24 mouse cellular contexts compared by ENCODE assay signal in genomic region chr6:87527846-87528557, GRCm38 (mm10). TPM values are rescaled to one million over a fixed set of nuclear protein-coding genes. Genes with fewer than 3 reads are reported as not detected.
DNase-seq lines count a peak whose midpoint lies in the region; ATAC-seq and TF ChIP-seq lines count a peak whose summit lies in the region.
"Had no signal": no experiment of that assay in that cellular context is flagged by ENCODE, and none has a peak within 500 bp of the region (broad histone marks: within the 10 kb centered on the region; RNA-seq: fewer than 3 reads in every experiment).

No protein-coding gene starts in this region.

- no peaks in the 10 kb centered on the region for H3K9me3 ChIP-seq in liver, embryonic 11.5 days (ENCODE audit: control insufficient read depth, low read length)
- H3K9me3 ChIP-seq in liver, postnatal 0 days (ENCODE audit: low read length) = no peaks in the 10 kb centered on the region
- H3K9me3 ChIP-seq: embryonic facial prominence, embryonic 12.5 days; heart, embryonic 15.5 days; kidney, embryonic 15.5 days; limb, embryonic 12.5 days had no signal

- peak; percentile 29; the same call in 1 of the 2 replicates for ATAC-seq in frontal cortex, adult (ENCODE audit: low TSS enrichment)
- ATAC-seq in liver, embryonic 11.5 days (replicated peaks; ENCODE audit: low FRiP score) = peak; percentile 89
- peak; percentile 69 for ATAC-seq in liver, postnatal 0 days
- no peak for ATAC-seq in CD4-positive, CD25-positive, alpha-beta regulatory T cell, adult 4 months
- ATAC-seq: forebrain, embryonic 16.5 days; hindbrain, embryonic 16.5 days; intestine, postnatal 0 days had no signal

- peak; percentile 82 for TF ChIP-seq EP300 in liver, postnatal 0 days (IDR thresholded peaks at IDR 0.05; ENCODE audit: low read depth)

- no peak for DNase-seq in frontal cortex, postnatal 36 days (ENCODE audit: low spot score in 2 of 2)
- DNase-seq in c-Kit-positive CD71-positive TER-119-negative erythroid progenitor cells, embryonic 14.5 days (ENCODE audit: low read depth) = peak; percentile 65
- DNase-seq in liver, embryonic 11.5 days (ENCODE audit: low spot score) = no peak
- peak; percentile 29 for DNase-seq in liver, postnatal 0 days
- DNase-seq in gastrocnemius, postnatal 25 days = no peak
- DNase-seq in spleen, postnatal 4 days (ENCODE audit: low spot score in 2 of 2) = no peak
- DNase-seq: adrenal gland, postnatal 36 days; cerebellum, adult 18-20 months; cerebellum, postnatal 25 days; gastrocnemius, postnatal 36 days; kidney, postnatal 36 days; layer of hippocampus, postnatal 36 days; lung, adult 2 months; lung, postnatal 14 days had no signal

- no peak for TF ChIP-seq CTCF in liver, postnatal 0 days (IDR thresholded peaks at IDR 0.05; ENCODE audit: low read depth)

- peak overlapping the region; percentile 19 for H3K4me2 ChIP-seq in liver, embryonic 11.5 days
- peak overlapping the region; percentile 46 for H3K4me2 ChIP-seq in liver, postnatal 0 days (ENCODE audit: low read depth, low read length)
- H3K4me2 ChIP-seq: embryonic facial prominence, embryonic 12.5 days; heart, embryonic 15.5 days; kidney, embryonic 15.5 days; limb, embryonic 12.5 days; midbrain, embryonic 11.5 days had no signal

- no peaks in the 10 kb centered on the region for H3K36me3 ChIP-seq in liver, embryonic 11.5 days (ENCODE audit: control insufficient read depth, insufficient read depth, low read length)
- 0 out of 2 replicates have a peak, but pooled peaks cover 6% of the 10 kb centered on the region for H3K36me3 ChIP-seq in liver, postnatal 0 days (replicated peaks; ENCODE audit: insufficient read depth, low read length)
- H3K36me3 ChIP-seq: embryonic facial prominence, embryonic 12.5 days; heart, embryonic 15.5 days; kidney, embryonic 15.5 days; limb, embryonic 12.5 days had no signal

- 54% methylated on average over 6 of the region's 6 CpGs for WGBS in liver, embryonic 11.5 days
- 55% methylated on average over 6 of the region's 6 CpGs for WGBS in liver, postnatal 0 days (ENCODE audit: insufficient replicate concordance)

- no peak overlapping the region for H3K4me3 ChIP-seq in liver, embryonic 11.5 days (ENCODE audit: low read depth, low read length)
- no peak overlapping the region for H3K4me3 ChIP-seq in liver, postnatal 0 days (ENCODE audit: low read depth, low read length)
- H3K4me3 ChIP-seq: embryonic facial prominence, embryonic 12.5 days; heart, embryonic 15.5 days; kidney, embryonic 15.5 days; limb, embryonic 12.5 days had no signal

- H3K27ac ChIP-seq in liver, embryonic 11.5 days (ENCODE audit: low read depth, low read length) = peak overlapping the region; percentile 46; the same call in 1 of the 2 replicates
- H3K27ac ChIP-seq in liver, postnatal 0 days (ENCODE audit: low read depth) = peak overlapping the region; percentile 60; the same call in 1 of the 2 replicates
- H3K27ac ChIP-seq: embryonic facial prominence, embryonic 12.5 days; heart, embryonic 15.5 days; kidney, embryonic 15.5 days; limb, embryonic 12.5 days had no signal

- no peaks in the 10 kb centered on the region for H3K27me3 ChIP-seq in liver, embryonic 11.5 days (replicated peaks; ENCODE audit: control insufficient read depth, insufficient read depth, low read length)
- no peaks in the 10 kb centered on the region for H3K27me3 ChIP-seq in liver, postnatal 0 days (ENCODE audit: insufficient read depth, low read length)
- H3K27me3 ChIP-seq: embryonic facial prominence, embryonic 12.5 days; heart, embryonic 15.5 days; kidney, embryonic 15.5 days; limb, embryonic 12.5 days had no signal

- H3K9ac ChIP-seq in liver, embryonic 11.5 days (ENCODE audit: low read depth, low read length) = no peak overlapping the region
- H3K9ac ChIP-seq in liver, postnatal 0 days (replicated peaks) = peak overlapping the region; percentile 30; the same call in 1 of the 2 replicates
- H3K9ac ChIP-seq: embryonic facial prominence, embryonic 12.5 days; heart, embryonic 15.5 days; kidney, embryonic 15.5 days; limb, embryonic 12.5 days had no signal

- peaks cover 21% of the 10 kb centered on the region for H3K4me1 ChIP-seq in liver, embryonic 11.5 days (replicated peaks; ENCODE audit: control insufficient read depth, insufficient read depth, low read length)
- peaks cover 46% of the 10 kb centered on the region for H3K4me1 ChIP-seq in liver, postnatal 0 days (ENCODE audit: insufficient read depth)
- H3K4me1 ChIP-seq: embryonic facial prominence, embryonic 12.5 days; kidney, embryonic 15.5 days; limb, embryonic 12.5 days had no signal

RNA-seq across cellular contexts. Expression of gene Arhgap25, which starts 5.1 kb away (rescaled TPM):
- 6.9 and 7.9 TPM in 2 replicates for polyA plus RNA-seq in liver, embryonic 11.5 days (2014; fragmentation: Nextera tagmentation; extraction: Ambion mirVana)
- 6.0 TPM in 2 replicates for polyA plus RNA-seq in liver, postnatal 0 days (2015; fragmentation: Nextera tagmentation; extraction: Ambion mirVana)
- total RNA-seq in gastrocnemius, postnatal 25 days (2021) = 1 to 10 TPM in 1 of 2 experiments, under 1 TPM in 1; 0.82 to 1.3 TPM
- polyA plus RNA-seq in CD4-positive, CD25-positive, alpha-beta regulatory T cell, adult 4 months (2017; shearing (Covaris generic)) = 100 to 1,000 TPM; 109 to 197 TPM

Comparison
In these comparisons a context has a peak if more than half of its experiments do, and no peak if none do; other contexts are left out.
1. DNase-seq: peak in c-Kit-positive CD71-positive TER-119-negative erythroid progenitor cells, embryonic 14.5 days (single experiment) and liver, postnatal 0 days (single experiment); none in frontal cortex, postnatal 36 days (0 of 2), liver, embryonic 11.5 days (single experiment), gastrocnemius, postnatal 25 days (single experiment) and spleen, postnatal 4 days (0 of 2).
2. RNA of gene Arhgap25, which starts 5.1 kb away (polyA plus RNA-seq): 109 to 197 TPM in CD4-positive, CD25-positive, alpha-beta regulatory T cell, adult 4 months; 6.9 to 7.9 TPM in liver, embryonic 11.5 days and 6.0 TPM in liver, postnatal 0 days; every median in the first group is over 10 times any median in the second.